Mouse (Mus musculus) forebrain, postnatal 0 days (tissue): Measurements from ENCODE around the gene Wasf1. TPM values are rescaled to one million over a fixed set of nuclear protein-coding genes. Genes with fewer than 3 reads are reported as not detected.
A peak's percentile ranks its signal among the peaks of the same experiment; 100 is the strongest.

Experiments
- ATAC-seq: fragments of 200-750 bp; cut with Nextera tagmentation; 2 replicates; pipeline ENCODE4 v1.8.0; 2017; ENCODE audit warnings: mild to moderate bottlenecking, moderate library complexity
- DNase-seq: peaks from one replicate; pipeline ENCODE4 v3.0.0-alpha.2; 2015
- H3K27ac ChIP-seq: fragments of 300-500 bp; sonication (generic); 2 replicates; pipeline ENCODE4 v1.5.1; 2014; ENCODE audit warnings: low read depth, mild to moderate bottlenecking, antibody characterized with exemption, low read length, moderate library complexity, mixed read lengths
- H3K27me3 ChIP-seq: fragments of 300-500 bp; sonication (generic); 2 replicates; pipeline ENCODE4 v1.6.1; 2014; ENCODE audit warnings: mild to moderate bottlenecking, low read length, mixed read lengths; ENCODE audit not compliant: insufficient read depth
- H3K36me3 ChIP-seq: fragments of 300-500 bp; sonication (generic); 2 replicates; pipeline ENCODE4 v1.6.1; 2014; ENCODE audit warnings: mild to moderate bottlenecking, moderate library complexity; ENCODE audit not compliant: insufficient read depth
- H3K4me1 ChIP-seq: fragments of 300-500 bp; sonication (generic); 2 replicates; pipeline ENCODE4 v1.6.1; 2014; ENCODE audit warnings: antibody characterized with exemption; ENCODE audit not compliant: insufficient read depth
- H3K4me2 ChIP-seq: fragments of 300-500 bp; sonication (generic); 2 replicates; pipeline ENCODE4 v1.6.1; 2014; ENCODE audit warnings: low read depth, mild to moderate bottlenecking, moderate library complexity
- H3K4me3 ChIP-seq: fragments of 300-500 bp; sonication (generic); 2 replicates; pipeline ENCODE4 v1.5.1; 2014; ENCODE audit warnings: low read depth, low read length, mixed read lengths
- H3K9ac ChIP-seq: fragments of 300-500 bp; sonication (generic); 2 replicates; pipeline ENCODE4 v1.6.1; 2014; ENCODE audit warnings: mild to moderate bottlenecking
- H3K9me3 ChIP-seq: fragments of 300-500 bp; sonication (generic); 2 replicates; pipeline ENCODE4 v1.6.1; 2016; ENCODE audit warnings: low read length
- CTCF ChIP-seq: sonication (generic); IDR thresholded peaks from 2 replicates; pipeline ENCODE4 v1.5.1; 2016; ENCODE audit warnings: antibody characterized with exemption, control low read depth, low read depth
- WGBS: fragments of 180-500 bp; shearing (Covaris S2); extraction: QIAGEN DNeasy Blood & Tissue Kit; methylation state at CpG from one replicate; pipeline ENCODE4 v1.1.7; 2014; 5-methylcytosine and 5-hydroxymethylcytosine counted together
- polyA plus RNA-seq: library from polyadenylated mRNA; unstranded; fragments of >200 nt; fragmentation: Nextera tagmentation; extraction: Ambion mirVana; gene quantifications from 2 replicates; pipeline ENCODE4 v1.2.1, GENCODE M21; 2015
- total RNA-seq: library from RNA; depleted of rRNA; stranded (reverse); fragments of >200 nt; gene quantifications from 2 replicates; pipeline ENCODE4 v1.2.3, GENCODE M21; 2014

Gene Wasf1
- total and polyA plus RNA-seq, 2 experiments from 2014 or later: 31.0 to 197 TPM

GRCm38 (mm10) chr10:40889146-40889545 lies 5.9 kb downstream of the Wasf1 start:
- TF ChIP-seq CTCF: no peak
- no peaks in the 10 kb centered on the region for H3K4me1 ChIP-seq
- no peaks in the 10 kb centered on the region for H3K9me3 ChIP-seq
- H3K27me3 ChIP-seq: no peaks in the 10 kb centered on the region
- ATAC-seq (no peak), DNase-seq (no peak)
- H3K9ac ChIP-seq: no peak overlapping the region
- WGBS: 85% methylated on average over 4 of the region's 4 CpGs
- no peaks in the 10 kb centered on the region for H3K36me3 ChIP-seq
- H3K4me2 ChIP-seq: no peak overlapping the region
- H3K27ac ChIP-seq: no peak overlapping the region
- H3K4me3 ChIP-seq: no peak overlapping the region

DNA sequence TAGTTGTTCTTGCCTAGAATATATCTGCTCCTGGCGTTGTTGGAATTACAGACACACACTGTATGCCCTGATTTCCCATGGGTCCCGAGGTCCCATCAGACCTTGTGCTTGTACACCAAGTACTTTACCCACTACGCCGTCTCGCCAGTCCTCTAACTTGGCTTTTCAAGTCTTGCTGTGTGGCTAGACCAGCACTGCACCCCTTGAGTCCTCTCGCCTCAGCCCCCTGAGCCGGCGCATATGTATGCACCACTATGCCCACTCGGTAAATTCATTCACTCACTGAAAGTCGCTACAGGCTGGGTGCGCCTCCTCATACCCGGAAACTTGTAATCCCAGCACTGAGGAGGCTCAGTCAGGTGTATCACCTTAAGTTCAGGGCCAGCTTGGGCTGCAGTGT lies 12.5 kb downstream of the Wasf1 start:
- Histone ChIP-seq H3K27ac (no peak overlapping the region), H3K9ac (no peak overlapping the region), H3K27me3 (no peaks in the 10 kb centered on the region), H3K4me3 (no peak overlapping the region), H3K4me2 (no peak overlapping the region), H3K9me3 (no peaks in the 10 kb centered on the region), H3K36me3 (no peaks in the 10 kb centered on the region), H3K4me1 (0 out of 2 replicates have a peak, but pooled peaks cover 3% of the 10 kb centered on the region)
- 94% methylated on average over 12 of the region's 12 CpGs for WGBS
- no peak for TF ChIP-seq CTCF
- no peak for DNase-seq
- ATAC-seq: no peak

DNA sequence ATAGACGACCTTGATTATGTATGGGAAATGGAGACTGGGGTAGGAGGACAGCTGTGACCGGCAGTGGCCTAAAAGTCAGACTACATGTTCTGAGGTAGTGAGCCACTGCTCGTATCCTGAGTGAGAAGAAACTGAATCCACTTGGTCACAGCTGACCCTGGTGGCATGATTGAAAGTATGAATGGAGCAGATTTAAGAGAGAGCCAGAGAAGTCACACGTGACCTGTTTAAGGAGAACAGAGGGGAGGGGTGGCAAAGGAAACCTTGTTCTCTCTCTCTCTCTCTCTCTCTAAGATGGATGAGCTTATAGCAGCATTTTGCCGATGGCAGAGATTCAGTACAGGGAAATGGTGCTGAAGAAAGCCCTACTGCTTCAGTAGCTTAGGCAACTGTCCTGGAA lies 13.4 kb downstream of the Wasf1 start:
- Histone ChIP-seq H3K9me3 (no peaks in the 10 kb centered on the region), H3K4me1 (0 out of 2 replicates have a peak, but pooled peaks cover 3% of the 10 kb centered on the region), H3K27ac (0 out of 2 replicates have a peak overlapping the region, but pooled peaks have one; percentile 35), H3K4me2 (no peak overlapping the region), H3K27me3 (no peaks in the 10 kb centered on the region), H3K9ac (no peak overlapping the region), H3K4me3 (no peak overlapping the region), H3K36me3 (no peaks in the 10 kb centered on the region)
- TF ChIP-seq CTCF: no peak
- no peak for DNase-seq
- no peak for ATAC-seq
- WGBS: 70% methylated on average over 5 of the region's 5 CpGs

- TF ChIP-seq CTCF: no peak
- no peak overlapping the region for H3K9ac ChIP-seq
- ATAC-seq (no peak), DNase-seq (no peak)
- H3K4me3 ChIP-seq: no peak overlapping the region
- H3K9me3 ChIP-seq: no peaks in the 10 kb centered on the region
- H3K27ac ChIP-seq: no peak overlapping the region
- WGBS: 85% methylated on average over 4 of the region's 4 CpGs
- no peaks in the 10 kb centered on the region for H3K4me1 ChIP-seq
- no peak overlapping the region for H3K4me2 ChIP-seq
- H3K27me3 ChIP-seq: no peaks in the 10 kb centered on the region
- H3K36me3 ChIP-seq: no peaks in the 10 kb centered on the region; the same call in 1 of the 2 replicates
These were observed 18.5 kb downstream of the Wasf1 start for GRCm38 (mm10) chr10:40901786-40902185.

GRCm38 (mm10) chr10:40906131-40906530 lies 22.9 kb downstream of the Wasf1 start:
- H3K9me3 ChIP-seq: no peaks in the 10 kb centered on the region
- H3K27ac ChIP-seq: no peak overlapping the region
- WGBS: 91% methylated on average over 1 of the region's 1 CpGs
- H3K27me3 ChIP-seq: no peaks in the 10 kb centered on the region
- H3K4me2 ChIP-seq: no peak overlapping the region
- H3K36me3 ChIP-seq: no peaks in the 10 kb centered on the region; the same call in 1 of the 2 replicates
- H3K4me3 ChIP-seq: no peak overlapping the region
- no peak overlapping the region for H3K9ac ChIP-seq
- ATAC-seq (no peak), DNase-seq (no peak)
- no peaks in the 10 kb centered on the region for H3K4me1 ChIP-seq
- no peak for TF ChIP-seq CTCF

GRCm38 (mm10) chr10:40906802-40907201 lies 23.5 kb downstream of the Wasf1 start:
- H3K4me1 ChIP-seq: no peaks in the 10 kb centered on the region
- no peaks in the 10 kb centered on the region; the same call in 1 of the 2 replicates for H3K36me3 ChIP-seq
- TF ChIP-seq CTCF: no peak
- H3K4me3 ChIP-seq: no peak overlapping the region
- WGBS: 87% methylated on average over 7 of the region's 7 CpGs
- H3K27ac ChIP-seq: no peak overlapping the region
- DNase-seq: no peak
- H3K9me3 ChIP-seq: no peaks in the 10 kb centered on the region
- H3K27me3 ChIP-seq: no peaks in the 10 kb centered on the region
- no peak overlapping the region for H3K9ac ChIP-seq
- no peak for ATAC-seq
- H3K4me2 ChIP-seq: no peak overlapping the region

GRCm38 (mm10) chr10:40908580-40908979 lies 25.3 kb downstream of the Wasf1 start:
- no peak for TF ChIP-seq CTCF

DNA sequence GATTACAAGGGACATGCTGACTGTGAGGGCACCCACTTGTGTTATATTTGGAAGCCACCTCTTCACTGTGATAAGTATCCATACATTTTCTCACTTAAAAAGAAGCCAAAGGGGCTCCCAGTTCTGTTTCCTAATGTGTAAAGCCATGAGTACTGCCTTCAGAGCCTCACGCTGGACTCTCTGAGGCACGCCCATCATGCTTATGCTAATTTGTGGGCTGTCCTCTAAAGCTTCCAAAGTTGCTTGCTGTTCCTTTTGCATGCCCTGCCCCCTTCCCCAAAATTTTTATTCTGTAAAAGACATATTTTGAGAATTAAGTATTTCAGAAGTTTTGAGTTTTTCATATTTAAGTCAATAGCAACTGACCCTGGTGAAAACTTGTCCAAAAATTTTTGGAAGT lies 27.5 kb downstream of the Wasf1 start:
- no peak for TF ChIP-seq CTCF
- no peak for ATAC-seq
- no peaks in the 10 kb centered on the region for H3K36me3 ChIP-seq
- H3K27ac ChIP-seq: no peak overlapping the region
- H3K27me3 ChIP-seq: no peaks in the 10 kb centered on the region
- H3K4me2 ChIP-seq: no peak overlapping the region
- no peak overlapping the region for H3K9ac ChIP-seq
- H3K9me3 ChIP-seq: no peaks in the 10 kb centered on the region
- DNase-seq: no peak
- 56% methylated on average over 2 of the region's 2 CpGs for WGBS
- no peaks in the 10 kb centered on the region for H3K4me1 ChIP-seq
- H3K4me3 ChIP-seq: no peak overlapping the region

More at GRCm38 (mm10) chr10:40908580-40908979, 25.3 kb downstream of the Wasf1 start:
- Histone ChIP-seq H3K36me3 (no peaks in the 10 kb centered on the region; the same call in 1 of the 2 replicates), H3K27ac (no peak overlapping the region), H3K9me3 (no peaks in the 10 kb centered on the region), H3K4me1 (no peaks in the 10 kb centered on the region), H3K4me2 (no peak overlapping the region), H3K4me3 (no peak overlapping the region), H3K27me3 (no peaks in the 10 kb centered on the region), H3K9ac (no peak overlapping the region)
- ATAC-seq (no peak), DNase-seq (no peak)
- WGBS: 33% methylated on average over 2 of the region's 2 CpGs
